Mouse (Mus musculus) bone marrow, adult 2 months (tissue): ENCODE results near the gene Wdr83.

Source experiments
- CTCF ChIP-seq: fragments of 200-500 bp; IDR thresholded peaks from 2 replicates; pipeline ENCODE4 v1.5.1; 2011; ENCODE audit warnings: low read length, control low read depth; ENCODE audit not compliant: control insufficient read depth, insufficient read depth
- POLR2A ChIP-seq: fragments of 200-500 bp; IDR thresholded peaks from 2 replicates; pipeline ENCODE4 v1.6.1; 2011; ENCODE audit warnings: low read depth, mild to moderate bottlenecking, control low read depth, low read length, borderline replicate concordance; ENCODE audit not compliant: control insufficient read depth

- TF ChIP-seq POLR2A: no peak
- TF ChIP-seq CTCF: no peak
Observed at GRCm38 (mm10) chr8:85034764-85035163, 46.3 kb downstream of the Wdr83 start.
